Mouse (Mus musculus) midbrain, postnatal 0 days (tissue): ENCODE data around the gene Rlf. TPM values are rescaled to one million over a fixed set of nuclear protein-coding genes. Genes with fewer than 3 reads are reported as not detected.
"Not testable (repeated sequence)": the region's sequence is repeated elsewhere in the genome, so short reads cannot be mapped to it uniquely, and the experiment has no call there.

Experiments
- ATAC-seq: fragments of 200-750 bp; cut with Nextera tagmentation; 2 replicates; pipeline ENCODE4 v1.8.0; 2017; ENCODE audit warnings: moderate number of reproducible peaks, mild to moderate bottlenecking, moderate TSS enrichment, moderate library complexity; ENCODE audit not compliant: low FRiP score
- DNase-seq: peaks from one replicate; pipeline ENCODE4 v3.0.0-alpha.2; 2015; ENCODE audit warnings: low spot score
- H3K27ac ChIP-seq: fragments of 300-500 bp; sonication (generic); 2 replicates; pipeline ENCODE4 v1.5.1; 2014; ENCODE audit warnings: low read depth, mild to moderate bottlenecking, low read length, mixed read lengths
- H3K27me3 ChIP-seq: fragments of 300-500 bp; sonication (generic); 2 replicates; pipeline ENCODE4 v1.6.1; 2014; ENCODE audit warnings: low read length, control low read depth, mixed read lengths; ENCODE audit not compliant: insufficient read depth
- H3K36me3 ChIP-seq: fragments of 300-500 bp; sonication (generic); 2 replicates; pipeline ENCODE4 v1.6.1; 2014; ENCODE audit warnings: low read length, control low read depth, mixed read lengths; ENCODE audit not compliant: insufficient read depth
- H3K4me1 ChIP-seq: fragments of 300-500 bp; sonication (generic); 2 replicates; pipeline ENCODE4 v1.6.1; 2014; ENCODE audit warnings: mild to moderate bottlenecking, control low read depth, antibody characterized with exemption, low read length, mixed read lengths; ENCODE audit not compliant: insufficient read depth
- H3K4me2 ChIP-seq: fragments of 300-500 bp; sonication (generic); 2 replicates; pipeline ENCODE4 v1.6.1; 2014; ENCODE audit warnings: low read depth, mild to moderate bottlenecking, low read length, mixed read lengths; ENCODE audit not compliant: poor library complexity, severe bottlenecking
- H3K4me3 ChIP-seq: fragments of 300-500 bp; sonication (generic); 2 replicates; pipeline ENCODE4 v1.5.1; 2014; ENCODE audit warnings: low read depth, mild to moderate bottlenecking, low read length, moderate library complexity
- H3K9ac ChIP-seq: fragments of 300-500 bp; sonication (generic); replicated peaks from 2 replicates; pipeline ENCODE4 v1.6.1; 2014; ENCODE audit warnings: mild to moderate bottlenecking, low read length, moderate library complexity, mixed read lengths; ENCODE audit not compliant: poor library complexity, severe bottlenecking
- H3K9me3 ChIP-seq: fragments of 300-500 bp; sonication (generic); 2 replicates; pipeline ENCODE4 v1.6.1; 2016; ENCODE audit warnings: low read length, control low read depth
- CTCF ChIP-seq: IDR thresholded peaks from 2 replicates; pipeline ENCODE4 v1.5.1; 2016; ENCODE audit warnings: antibody characterized with exemption, mild to moderate bottlenecking
- WGBS: fragments of 180-500 bp; shearing (Covaris S2); extraction: QIAGEN DNeasy Blood & Tissue Kit; methylation state at CpG from one replicate; pipeline ENCODE4 v1.1.7; 2014; 5-methylcytosine and 5-hydroxymethylcytosine counted together
- polyA plus RNA-seq: library from polyadenylated mRNA; unstranded; fragments of >200 nt; fragmentation: Nextera tagmentation; extraction: Ambion mirVana; gene quantifications from 2 replicates; pipeline ENCODE4 v1.2.1, GENCODE M21; 2015
- total RNA-seq: library from RNA; depleted of rRNA; stranded (reverse); fragments of >200 nt; gene quantifications from 2 replicates; pipeline ENCODE4 v1.2.3, GENCODE M21; 2014

The Rlf gene
- total and polyA plus RNA-seq, 2 experiments from 2014 or later, result 19.4 to 32.1 TPM

DNA sequence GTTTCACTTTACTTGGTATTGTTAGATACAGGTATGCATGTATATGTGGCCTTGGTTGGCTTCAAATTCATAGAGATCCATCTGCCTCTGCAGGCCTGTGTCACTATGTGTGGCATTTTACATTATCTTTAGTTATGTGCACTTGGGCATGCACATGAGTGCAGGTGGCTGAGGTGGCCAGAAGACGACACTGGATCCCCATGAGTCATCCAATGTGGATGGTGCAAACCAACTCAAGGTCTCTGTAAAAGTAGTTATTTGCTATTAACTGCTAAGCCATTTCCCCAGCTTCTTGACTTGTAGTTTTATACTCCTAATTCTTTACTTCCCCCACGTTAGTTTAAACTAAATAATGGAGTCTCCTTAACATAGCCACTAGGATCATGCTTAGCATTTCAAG, 22.6 kb downstream of the Rlf start:
- no peak for TF ChIP-seq CTCF
- Histone ChIP-seq H3K9me3 (no peaks in the 10 kb centered on the region), H3K27me3 (no peaks in the 10 kb centered on the region), H3K27ac (no peak overlapping the region), H3K9ac (no peak overlapping the region), H3K4me2 (no peak overlapping the region), H3K36me3 (peaks cover 13% of the 10 kb centered on the region), H3K4me3 (no peak overlapping the region), H3K4me1 (no peaks in the 10 kb centered on the region)
- ATAC-seq (no peak), DNase-seq (no peak)
- WGBS, result 95% methylated on average over 2 of the region's 2 CpGs

DNA sequence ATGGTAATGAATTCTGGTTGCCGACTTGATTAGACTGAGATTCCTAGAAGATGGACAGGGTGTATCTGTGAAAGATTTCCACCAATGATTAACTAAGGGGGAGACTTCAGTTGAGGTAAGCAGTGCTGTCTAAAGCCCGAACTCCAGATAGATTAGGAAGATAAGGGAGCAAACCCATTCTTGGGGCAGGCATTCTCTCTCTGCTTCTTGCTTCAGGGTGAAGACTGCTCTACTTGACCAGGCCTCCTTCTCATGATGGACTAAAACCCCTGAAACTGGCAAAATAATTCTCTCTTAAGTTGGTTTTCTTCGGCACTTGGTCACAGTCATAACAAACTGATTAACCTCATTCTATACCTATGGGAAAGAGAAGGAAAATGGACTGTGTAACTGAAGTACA, 25.5 kb downstream of the Rlf start:
- Histone ChIP-seq H3K9me3 (no peaks in the 10 kb centered on the region), H3K27ac (no peak overlapping the region), H3K36me3 (peaks cover 13% of the 10 kb centered on the region), H3K4me1 (no peaks in the 10 kb centered on the region), H3K4me3 (no peak overlapping the region), H3K9ac (no peak overlapping the region), H3K27me3 (no peaks in the 10 kb centered on the region), H3K4me2 (no peak overlapping the region)
- DNase-seq, result no peak
- WGBS, result 93% methylated on average over 3 of the region's 3 CpGs
- no peak for ATAC-seq
- TF ChIP-seq CTCF, result no peak

DNA sequence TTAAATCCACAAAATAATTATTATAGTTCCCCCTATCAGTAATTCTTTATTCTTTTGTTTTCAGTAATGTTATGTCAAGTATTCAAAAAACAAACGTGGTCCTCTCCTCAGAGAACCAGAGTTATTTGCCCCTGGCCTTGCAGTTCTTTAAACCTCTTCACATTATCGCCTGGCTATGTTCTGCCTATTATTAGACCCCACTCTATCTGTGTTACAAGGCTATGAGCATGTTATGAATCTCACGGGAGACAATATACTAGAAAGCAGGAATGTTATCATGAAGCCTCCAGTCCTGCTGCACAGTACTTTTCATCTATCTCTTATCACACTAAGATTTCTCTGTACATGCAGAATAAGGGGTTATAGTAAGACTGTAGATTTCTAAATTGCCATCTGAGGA, 35.2 kb downstream of the Rlf start:
- Histone ChIP-seq H3K27ac (no peak overlapping the region), H3K27me3 (no peaks in the 10 kb centered on the region), H3K4me2 (no peak overlapping the region), H3K9ac (no peak overlapping the region), H3K9me3 (no peaks in the 10 kb centered on the region), H3K4me3 (no peak overlapping the region), H3K36me3 (0 out of 2 replicates have a peak, but pooled peaks cover 3% of the 10 kb centered on the region), H3K4me1 (no peaks in the 10 kb centered on the region)
- no peak for ATAC-seq
- no peak for DNase-seq
- TF ChIP-seq CTCF, result no peak
- 96% methylated on average over 3 of the region's 3 CpGs for WGBS

DNA sequence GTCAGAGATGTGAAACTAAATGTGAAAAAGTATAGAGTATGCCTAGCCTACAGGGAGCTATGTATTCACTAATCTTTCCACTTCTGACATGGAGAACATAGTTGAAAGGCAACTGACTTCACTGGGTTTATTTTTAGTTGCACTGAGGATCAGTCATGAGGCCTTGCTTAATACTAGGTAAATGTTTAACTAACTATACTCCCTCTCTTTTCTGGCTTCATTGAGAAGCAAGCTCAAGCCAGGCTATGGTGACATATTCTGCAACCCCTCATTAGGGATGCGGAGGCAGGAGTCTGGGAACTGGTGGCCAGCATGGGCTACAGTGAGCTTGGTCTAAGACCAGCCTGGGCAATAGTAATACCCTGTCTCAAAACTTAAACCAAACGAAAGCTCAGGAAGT, 47.2 kb downstream of the Rlf start:
- no peak overlapping the region for H3K4me3 ChIP-seq
- no peaks in the 10 kb centered on the region for H3K27me3 ChIP-seq
- no peak overlapping the region for H3K9ac ChIP-seq
- 0 out of 2 replicates have a peak, but pooled peaks cover 5% of the 10 kb centered on the region for H3K9me3 ChIP-seq
- no peak overlapping the region for H3K4me2 ChIP-seq
- H3K4me1 ChIP-seq, result no peaks in the 10 kb centered on the region
- 98% methylated on average over 2 of the region's 2 CpGs for WGBS
- no peak overlapping the region for H3K27ac ChIP-seq
- DNase-seq, result no peak
- TF ChIP-seq CTCF, result no peak
- H3K36me3 ChIP-seq, result peaks cover 31% of the 10 kb centered on the region
- no peak for ATAC-seq

DNA sequence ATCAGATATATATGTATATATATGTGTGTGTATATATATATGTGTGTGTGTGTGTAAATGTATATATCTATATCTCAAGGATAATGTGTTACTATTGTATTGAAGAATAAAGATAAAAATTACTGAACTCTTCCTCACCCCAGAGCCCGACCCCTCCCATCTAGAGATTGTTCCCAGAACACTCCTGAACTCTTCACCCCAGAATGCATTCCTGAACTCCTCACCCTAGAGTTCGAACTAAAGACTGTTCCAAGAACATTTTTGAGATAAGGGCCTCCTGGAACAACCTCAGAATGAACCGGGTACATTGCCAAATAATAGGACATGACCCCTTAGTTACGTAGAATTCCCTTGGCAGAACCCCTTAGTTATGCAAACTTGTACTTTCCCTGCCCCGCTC, 48.2 kb downstream of the Rlf start:
- H3K4me3 ChIP-seq, H3K4me2 ChIP-seq, H3K27ac ChIP-seq, H3K9ac ChIP-seq, DNase-seq, H3K4me1 ChIP-seq, H3K27me3 ChIP-seq, ATAC-seq, H3K9me3 ChIP-seq: not testable (repeated sequence)
- 95% methylated on average over 3 of the region's 5 CpGs for WGBS
- peaks cover 31% of the 10 kb centered on the region for H3K36me3 ChIP-seq

DNA sequence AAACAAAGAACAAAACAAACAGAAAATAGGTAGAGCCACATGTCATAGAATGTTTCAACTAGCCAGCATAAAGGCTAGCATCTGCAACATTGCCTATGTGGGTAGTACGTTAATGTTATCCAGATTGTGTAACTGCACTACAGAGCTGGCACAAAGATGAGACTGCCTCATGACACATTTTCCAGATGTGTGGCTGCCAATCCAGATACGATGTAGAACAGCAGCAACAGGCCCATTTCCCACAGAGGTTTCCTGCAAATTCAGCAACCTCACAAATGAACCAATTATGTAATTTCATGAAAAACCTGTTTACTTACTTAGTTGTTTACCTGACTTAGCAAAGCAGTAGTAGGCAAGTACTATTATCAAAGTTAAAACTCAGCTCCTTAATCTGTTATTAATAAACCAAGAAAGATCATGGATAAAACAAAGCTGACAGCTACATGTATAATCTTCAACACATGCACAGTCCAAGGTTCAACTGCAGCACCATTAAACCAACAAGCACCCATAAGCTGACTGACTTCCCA, 51.3 kb downstream of the Rlf start:
- TF ChIP-seq CTCF, result no peak
- Histone ChIP-seq H3K36me3 (peaks cover 20% of the 10 kb centered on the region), H3K9ac (no peak overlapping the region), H3K27me3 (no peaks in the 10 kb centered on the region), H3K9me3 (0 out of 2 replicates have a peak, but pooled peaks cover 5% of the 10 kb centered on the region), H3K4me3 (no peak overlapping the region), H3K4me1 (no peaks in the 10 kb centered on the region), H3K4me2 (no peak overlapping the region), H3K27ac (no peak overlapping the region)
- no peak for DNase-seq
- WGBS, result 96% methylated on average over 2 of the region's 2 CpGs
- ATAC-seq, result no peak
